Mouse (Mus musculus) mesoderm, embryonic 11.5 days (tissue): ENCODE measurements around the gene Tert.

Experiments used
- DNase-seq: peaks from one replicate; pipeline ENCODE4 v3.0.0-alpha.2; 2012; ENCODE audit warnings: low read depth, low spot score

Tert gene

GRCm38 (mm10) chr13:73675161-73675560, 48.5 kb downstream of the Tert start:
- no peak for DNase-seq

- DNase-seq, result no peak
These were observed 51.1 kb downstream of the Tert start, which contains the start of gene Slc6a18 for GRCm38 (mm10) chr13:73677853-73678252. Gene Slc6a18, minus strand, starts transcription at chr13:73678023.

- no peak for DNase-seq
These were observed 52.6 kb downstream of the Tert start for GRCm38 (mm10) chr13:73679311-73679710.

GRCm38 (mm10) chr13:73680394-73680793, 53.7 kb downstream of the Tert start:
- DNase-seq, result no peak

GRCm38 (mm10) chr13:73682226-73682625, 55.5 kb downstream of the Tert start:
- DNase-seq, result no peak

- DNase-seq, result no peak
These were observed 57.0 kb downstream of the Tert start for GRCm38 (mm10) chr13:73683682-73684081.

GRCm38 (mm10) chr13:73684412-73684811, 57.7 kb downstream of the Tert start:
- no peak for DNase-seq

GRCm38 (mm10) chr13:73685502-73685901, 58.8 kb downstream of the Tert start:
- DNase-seq, result no peak

- no peak for DNase-seq
These were observed 60.9 kb downstream of the Tert start for GRCm38 (mm10) chr13:73687601-73688000.

GRCm38 (mm10) chr13:73688934-73689333, 62.2 kb downstream of the Tert start:
- DNase-seq, result no peak

- peak; percentile 74 for DNase-seq
These were observed 65.6 kb downstream of the Tert start for GRCm38 (mm10) chr13:73692249-73692868.

GRCm38 (mm10) chr13:73693333-73693732, 66.6 kb downstream of the Tert start:
- DNase-seq, result no peak

- no peak for DNase-seq
These were observed 68.3 kb downstream of the Tert start for GRCm38 (mm10) chr13:73694972-73695371.

GRCm38 (mm10) chr13:73696529-73696928, 69.8 kb downstream of the Tert start:
- no peak for DNase-seq
